Mouse (Mus musculus) stomach, postnatal 0 days (tissue): Measurements from ENCODE around the gene Zfand3. TPM values are rescaled to one million over a fixed set of nuclear protein-coding genes. Genes with fewer than 3 reads are reported as not detected.
A peak's percentile ranks its signal among the peaks of the same experiment; 100 is the strongest.

ENCODE experiments used
- ATAC-seq: fragments of 200-750 bp; cut with Nextera tagmentation; 2 replicates; pipeline ENCODE4 v1.8.0; 2017; ENCODE audit not compliant: low FRiP score, low TSS enrichment
- DNase-seq: peaks from one replicate; pipeline ENCODE4 v3.0.0-alpha.2; 2016; ENCODE audit warnings: low spot score
- H3K27ac ChIP-seq: fragments of 300-500 bp; sonication (generic); replicated peaks from 2 replicates; pipeline ENCODE4 v1.5.1; 2014; ENCODE audit warnings: mild to moderate bottlenecking, control low read depth
- H3K27me3 ChIP-seq: fragments of 300-500 bp; sonication (generic); 2 replicates; pipeline ENCODE4 v1.6.1; 2014; ENCODE audit warnings: low read length; ENCODE audit not compliant: control insufficient read depth, insufficient read depth
- H3K36me3 ChIP-seq: fragments of 300-500 bp; sonication (generic); 2 replicates; pipeline ENCODE4 v1.6.1; 2014; ENCODE audit warnings: low read length, mixed read lengths; ENCODE audit not compliant: control insufficient read depth, insufficient read depth
- H3K4me1 ChIP-seq: fragments of 300-500 bp; sonication (generic); replicated peaks from 2 replicates; pipeline ENCODE4 v1.6.1; 2014; ENCODE audit warnings: antibody characterized with exemption; ENCODE audit not compliant: control insufficient read depth, insufficient read depth
- H3K4me2 ChIP-seq: fragments of 300-500 bp; sonication (generic); replicated peaks from 2 replicates; pipeline ENCODE4 v1.6.1; 2014; ENCODE audit warnings: low read depth, mild to moderate bottlenecking, control low read depth, moderate library complexity
- H3K4me3 ChIP-seq: fragments of 300-500 bp; sonication (generic); 2 replicates; pipeline ENCODE4 v1.5.1; 2014; ENCODE audit warnings: low read depth, low read length, control low read depth
- H3K9ac ChIP-seq: fragments of 300-500 bp; sonication (generic); 2 replicates; pipeline ENCODE4 v1.6.1; 2014; ENCODE audit warnings: mild to moderate bottlenecking, low read length, control low read depth, mixed read lengths
- H3K9me3 ChIP-seq: fragments of 300-500 bp; sonication (generic); 2 replicates; pipeline ENCODE4 v1.6.1; 2016; ENCODE audit warnings: low read length; ENCODE audit not compliant: control insufficient read depth
- CTCF ChIP-seq: IDR thresholded peaks from 2 replicates; pipeline ENCODE4 v1.5.1; 2016; ENCODE audit warnings: antibody characterized with exemption, low read depth, mild to moderate bottlenecking, moderate library complexity
- EP300 ChIP-seq: optimal IDR thresholded peaks from 2 replicates; pipeline ENCODE3; 2016; ENCODE audit warnings: antibody characterized with exemption
- WGBS: fragments of 180-500 bp; shearing (Covaris S2); extraction: QIAGEN DNeasy Blood & Tissue Kit; methylation state at CpG from one replicate; pipeline ENCODE4 v1.1.7; 2014; 5-methylcytosine and 5-hydroxymethylcytosine counted together
- polyA plus RNA-seq: library from polyadenylated mRNA; unstranded; fragments of >200 nt; fragmentation: Nextera tagmentation; extraction: Ambion mirVana; gene quantifications from 2 replicates; pipeline ENCODE4 v1.2.1, GENCODE M21; 2015

Gene Zfand3
- polyA plus RNA-seq, 1 experiment from 2014 or later = 35.5 TPM

GRCm38 (mm10) chr17:30129220-30129619 lies 124.7 kb downstream of the Zfand3 start:
- no peaks in the 10 kb centered on the region for H3K4me1 ChIP-seq
- H3K27me3 ChIP-seq = no peaks in the 10 kb centered on the region
- 80% methylated on average over 7 of the region's 7 CpGs for WGBS
- no peaks in the 10 kb centered on the region for H3K9me3 ChIP-seq
- no peak for ATAC-seq
- H3K36me3 ChIP-seq = no peaks in the 10 kb centered on the region
- no peak overlapping the region for H3K4me3 ChIP-seq
- H3K4me2 ChIP-seq = no peak overlapping the region
- H3K9ac ChIP-seq = no peak overlapping the region
- TF ChIP-seq EP300 (no peak), CTCF (no peak)
- no peak for DNase-seq
- H3K27ac ChIP-seq = no peak overlapping the region

- Histone ChIP-seq H3K27ac (no peak overlapping the region), H3K4me2 (no peak overlapping the region), H3K9ac (no peak overlapping the region), H3K9me3 (no peaks in the 10 kb centered on the region), H3K4me1 (no peaks in the 10 kb centered on the region), H3K27me3 (no peaks in the 10 kb centered on the region), H3K4me3 (no peak overlapping the region), H3K36me3 (no peaks in the 10 kb centered on the region)
- TF ChIP-seq EP300 (no peak), CTCF (no peak)
- ATAC-seq (no peak), DNase-seq (no peak)
- 85% methylated on average over 4 of the region's 4 CpGs for WGBS
These were observed 125.8 kb downstream of the Zfand3 start for GRCm38 (mm10) chr17:30130326-30130725.

- ATAC-seq = no peak
- H3K9ac ChIP-seq = no peak overlapping the region
These were observed 129.1 kb downstream of the Zfand3 start for GRCm38 (mm10) chr17:30133641-30134040.

GRCm38 (mm10) chr17:30134955-30135735 lies 130.6 kb downstream of the Zfand3 start:
- Histone ChIP-seq H3K4me3 (no peak overlapping the region), H3K9me3 (no peaks in the 10 kb centered on the region), H3K9ac (no peak overlapping the region), H3K4me1 (no peaks in the 10 kb centered on the region), H3K36me3 (no peaks in the 10 kb centered on the region), H3K27ac (no peak overlapping the region; the same call in 1 of the 2 replicates), H3K4me2 (0 out of 2 replicates have a peak overlapping the region, but pooled peaks have one; percentile 9), H3K27me3 (no peaks in the 10 kb centered on the region)
- ATAC-seq (0 out of 2 replicates have a peak, but pooled peaks have one; percentile 39), DNase-seq (no peak)
- 44% methylated on average over 10 of the region's 10 CpGs for WGBS
- TF ChIP-seq EP300 = no peak

More at GRCm38 (mm10) chr17:30133641-30134040, 129.1 kb downstream of the Zfand3 start:
- no peak for TF ChIP-seq CTCF
- TF ChIP-seq EP300 = no peak
- 57% methylated on average over 12 of the region's 12 CpGs for WGBS
- no peak overlapping the region for H3K4me2 ChIP-seq
- H3K4me1 ChIP-seq = no peaks in the 10 kb centered on the region
- no peaks in the 10 kb centered on the region for H3K27me3 ChIP-seq
- no peaks in the 10 kb centered on the region for H3K9me3 ChIP-seq
- no peak overlapping the region for H3K4me3 ChIP-seq
- no peaks in the 10 kb centered on the region for H3K36me3 ChIP-seq
- peak; percentile 23 for DNase-seq
- no peak overlapping the region for H3K27ac ChIP-seq

- no peaks in the 10 kb centered on the region for H3K9me3 ChIP-seq
- H3K4me1 ChIP-seq = no peaks in the 10 kb centered on the region
- H3K27me3 ChIP-seq = no peaks in the 10 kb centered on the region
- no peaks in the 10 kb centered on the region for H3K36me3 ChIP-seq
- ATAC-seq (no peak), DNase-seq (no peak)
- TF ChIP-seq CTCF (no peak), EP300 (no peak)
- no peak overlapping the region for H3K4me3 ChIP-seq
- H3K4me2 ChIP-seq = no peak overlapping the region
- no peak overlapping the region for H3K27ac ChIP-seq
- 80% methylated on average over 6 of the region's 6 CpGs for WGBS
- no peak overlapping the region for H3K9ac ChIP-seq
These were observed 131.4 kb downstream of the Zfand3 start for GRCm38 (mm10) chr17:30135890-30136289.

GRCm38 (mm10) chr17:30136684-30137083 lies 132.2 kb downstream of the Zfand3 start:
- H3K9ac ChIP-seq = no peak overlapping the region
- DNase-seq (no peak), ATAC-seq (peak; percentile 58; the same call in 1 of the 2 replicates)
- H3K36me3 ChIP-seq = no peaks in the 10 kb centered on the region
- 60% methylated on average over 5 of the region's 5 CpGs for WGBS
- no peaks in the 10 kb centered on the region for H3K9me3 ChIP-seq
- no peak overlapping the region for H3K4me2 ChIP-seq
- no peaks in the 10 kb centered on the region for H3K4me1 ChIP-seq
- no peak overlapping the region for H3K4me3 ChIP-seq
- H3K27me3 ChIP-seq = no peaks in the 10 kb centered on the region
- no peak overlapping the region for H3K27ac ChIP-seq
- no peak for TF ChIP-seq CTCF
- TF ChIP-seq EP300 = no peak
